Mouse (Mus musculus) neural tube, embryonic 11.5 days (tissue): ENCODE data around the gene Cd55. TPM values are rescaled to one million over a fixed set of nuclear protein-coding genes. Genes with fewer than 3 reads are reported as not detected.

Experiments used
- ATAC-seq: fragments of 200-750 bp; cut with Nextera tagmentation; 2 replicates; pipeline ENCODE4 v1.8.0; 2017; ENCODE audit warnings: moderate number of reproducible peaks, mild to moderate bottlenecking, moderate TSS enrichment, moderate library complexity; ENCODE audit not compliant: insufficient read depth, low FRiP score, low TSS enrichment
- DNase-seq: peaks from one replicate; pipeline ENCODE4 v3.0.0-alpha.2; 2015; ENCODE audit warnings: low spot score
- H3K27ac ChIP-seq: fragments of 300-500 bp; sonication (generic); 2 replicates; pipeline ENCODE4 v1.5.1; 2014; ENCODE audit warnings: low read depth, mild to moderate bottlenecking, low read length
- H3K27me3 ChIP-seq: fragments of 300-500 bp; sonication (generic); 2 replicates; pipeline ENCODE4 v1.6.1; 2014; ENCODE audit warnings: mild to moderate bottlenecking, low read length, mixed read lengths; ENCODE audit not compliant: control insufficient read depth, insufficient read depth
- H3K36me3 ChIP-seq: fragments of 300-500 bp; sonication (generic); 2 replicates; pipeline ENCODE4 v1.6.1; 2014; ENCODE audit warnings: mild to moderate bottlenecking, low read length, moderate library complexity, mixed read lengths; ENCODE audit not compliant: control insufficient read depth, insufficient read depth
- H3K4me1 ChIP-seq: fragments of 300-500 bp; sonication (generic); 2 replicates; pipeline ENCODE4 v1.6.1; 2014; ENCODE audit warnings: low read length, mixed read lengths; ENCODE audit not compliant: control insufficient read depth, insufficient read depth
- H3K4me2 ChIP-seq: fragments of 300-500 bp; sonication (generic); 2 replicates; pipeline ENCODE4 v1.6.1; 2014; ENCODE audit warnings: low read depth, mild to moderate bottlenecking, moderate library complexity
- H3K4me3 ChIP-seq: fragments of 300-500 bp; sonication (generic); 2 replicates; pipeline ENCODE4 v1.5.1; 2014; ENCODE audit warnings: low read depth, low read length
- H3K9ac ChIP-seq: fragments of 300-500 bp; sonication (generic); 2 replicates; pipeline ENCODE4 v1.6.1; 2014; ENCODE audit warnings: mild to moderate bottlenecking, low read length
- H3K9me3 ChIP-seq: fragments of 300-500 bp; sonication (generic); 2 replicates; pipeline ENCODE4 v1.6.1; 2016; ENCODE audit warnings: low read length; ENCODE audit not compliant: control insufficient read depth
- WGBS: fragments of 180-500 bp; shearing (Covaris S2); extraction: QIAGEN DNeasy Blood & Tissue Kit; methylation state at CpG from one replicate; pipeline ENCODE4 v1.1.7; 2014; 5-methylcytosine and 5-hydroxymethylcytosine counted together
- polyA plus RNA-seq: library from polyadenylated mRNA; unstranded; fragments of >200 nt; fragmentation: Nextera tagmentation; extraction: Ambion mirVana; gene quantifications from 2 replicates; pipeline ENCODE4 v1.2.1, GENCODE M21; 2014

Gene Cd55
- polyA plus RNA-seq, 1 experiment from 2014 or later, result 4.2 TPM

DNA sequence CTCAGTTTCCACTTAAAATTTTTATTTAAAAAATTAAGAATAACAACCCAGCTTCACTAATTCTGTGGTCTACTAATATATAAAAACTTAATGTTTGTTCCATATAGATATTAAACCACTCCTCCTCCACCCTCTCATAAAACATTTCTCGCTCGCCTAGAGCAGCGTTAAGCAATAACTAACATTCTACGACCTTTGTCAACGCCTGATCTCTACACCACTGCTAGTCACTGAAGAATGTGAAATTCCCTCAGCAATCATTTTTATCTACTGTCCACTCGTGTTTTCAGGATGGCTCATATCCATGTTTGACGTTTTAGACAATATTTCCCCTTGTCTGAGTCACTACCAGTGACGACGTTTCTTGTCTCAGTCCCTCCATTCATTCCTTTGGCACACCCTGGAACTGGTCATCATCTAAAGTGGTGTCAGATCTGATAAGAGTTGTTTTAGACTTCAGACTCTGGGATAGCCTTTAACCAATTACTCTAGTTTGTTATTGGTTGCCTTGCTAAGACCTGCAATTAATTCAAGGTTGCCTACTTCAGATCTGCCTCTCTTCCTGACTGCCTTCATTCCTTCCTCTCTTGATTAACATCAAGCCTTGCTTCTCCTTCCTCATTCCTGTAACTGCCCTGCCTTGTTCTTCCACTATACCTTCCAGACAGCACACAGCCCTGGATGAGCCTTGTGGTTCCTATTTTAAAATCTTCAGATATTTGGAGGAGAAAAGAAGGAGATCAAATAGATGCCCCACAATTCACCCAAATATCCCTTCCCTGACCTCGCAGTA lies 23.5 kb upstream of the Cd55 start:
- H3K4me3 ChIP-seq, result no peak overlapping the region
- H3K27me3 ChIP-seq, result no peaks in the 10 kb centered on the region
- H3K36me3 ChIP-seq, result no peaks in the 10 kb centered on the region
- H3K9ac ChIP-seq, result no peak overlapping the region
- 83% methylated on average over 10 of the region's 10 CpGs for WGBS
- ATAC-seq (no peak), DNase-seq (no peak)
- H3K27ac ChIP-seq, result no peak overlapping the region
- no peaks in the 10 kb centered on the region for H3K4me1 ChIP-seq
- no peaks in the 10 kb centered on the region for H3K9me3 ChIP-seq
- H3K4me2 ChIP-seq, result no peak overlapping the region

DNA sequence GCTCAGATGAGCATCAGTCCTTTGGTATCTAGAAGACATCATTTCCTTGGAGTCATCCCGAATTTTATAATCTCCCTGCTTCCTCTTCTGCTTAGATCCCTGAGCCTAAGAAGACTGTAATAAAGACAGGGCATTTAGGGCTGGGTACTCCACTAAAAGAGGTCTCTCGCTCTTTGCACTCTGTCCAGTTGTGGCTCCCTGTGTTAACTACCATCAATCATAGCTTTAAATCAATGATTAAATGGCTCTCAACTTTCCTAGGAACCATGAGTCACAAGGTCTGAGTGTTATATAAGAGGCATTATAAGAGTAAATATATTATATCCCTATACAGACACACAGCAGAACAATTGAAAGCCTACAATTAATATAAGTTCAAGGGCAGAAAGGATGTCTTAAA lies 22.8 kb upstream of the Cd55 start:
- Histone ChIP-seq H3K9me3 (no peaks in the 10 kb centered on the region), H3K4me1 (no peaks in the 10 kb centered on the region), H3K27me3 (no peaks in the 10 kb centered on the region), H3K4me3 (no peak overlapping the region), H3K9ac (no peak overlapping the region), H3K4me2 (no peak overlapping the region), H3K27ac (no peak overlapping the region), H3K36me3 (no peaks in the 10 kb centered on the region)
- DNase-seq (no peak), ATAC-seq (no peak)
- 66% methylated on average over 2 of the region's 2 CpGs for WGBS

DNA sequence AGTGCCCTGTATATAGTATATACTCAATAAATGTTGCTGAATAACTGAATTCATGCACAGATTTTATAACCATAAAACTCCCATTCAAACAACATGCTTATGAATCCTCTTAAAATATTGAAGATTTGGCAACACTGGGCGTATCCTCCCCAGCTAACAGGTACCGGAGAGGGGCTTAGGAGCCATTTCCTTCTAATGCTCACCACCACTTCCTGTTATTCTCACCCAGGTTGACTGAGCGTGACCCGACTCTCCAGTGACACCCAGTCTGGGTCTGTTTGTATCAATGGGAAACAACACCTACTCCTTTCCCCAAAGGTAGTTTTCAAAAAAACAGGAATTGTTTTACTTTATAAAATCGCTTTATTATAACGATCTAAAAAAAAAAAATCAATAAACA lies 12.4 kb upstream of the Cd55 start:
- Histone ChIP-seq H3K4me2 (no peak overlapping the region), H3K36me3 (no peaks in the 10 kb centered on the region), H3K27ac (no peak overlapping the region), H3K4me3 (no peak overlapping the region), H3K27me3 (no peaks in the 10 kb centered on the region), H3K9me3 (no peaks in the 10 kb centered on the region), H3K4me1 (no peaks in the 10 kb centered on the region), H3K9ac (no peak overlapping the region)
- ATAC-seq (no peak), DNase-seq (no peak)
- 90% methylated on average over 6 of the region's 6 CpGs for WGBS

DNA sequence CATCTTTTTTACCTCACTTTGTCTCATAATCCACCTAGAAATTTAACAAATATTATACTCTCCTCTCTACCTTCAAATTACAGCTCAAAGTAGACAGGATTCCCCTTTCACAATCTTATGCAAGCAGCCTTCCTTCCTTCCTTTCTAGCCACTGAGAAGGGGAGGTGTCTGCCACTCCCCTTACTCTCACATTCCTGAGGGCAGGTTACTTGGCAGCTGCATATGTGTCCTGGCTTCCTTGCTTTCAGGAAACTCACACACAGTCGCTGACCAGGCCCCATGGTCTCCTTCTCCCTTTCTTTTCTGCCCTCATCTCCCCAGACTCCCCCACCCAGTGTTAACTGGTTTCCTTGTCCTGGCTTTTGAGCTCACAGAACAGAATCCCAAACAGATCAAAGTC lies 11.7 kb upstream of the Cd55 start:
- Histone ChIP-seq H3K36me3 (no peaks in the 10 kb centered on the region), H3K9ac (no peak overlapping the region), H3K27ac (no peak overlapping the region), H3K9me3 (no peaks in the 10 kb centered on the region), H3K4me2 (no peak overlapping the region), H3K4me3 (no peak overlapping the region), H3K27me3 (no peaks in the 10 kb centered on the region), H3K4me1 (no peaks in the 10 kb centered on the region)
- DNase-seq (no peak), ATAC-seq (no peak)
- 30% methylated on average over 1 of the region's 1 CpGs for whole genome bisulfite sequencing

DNA sequence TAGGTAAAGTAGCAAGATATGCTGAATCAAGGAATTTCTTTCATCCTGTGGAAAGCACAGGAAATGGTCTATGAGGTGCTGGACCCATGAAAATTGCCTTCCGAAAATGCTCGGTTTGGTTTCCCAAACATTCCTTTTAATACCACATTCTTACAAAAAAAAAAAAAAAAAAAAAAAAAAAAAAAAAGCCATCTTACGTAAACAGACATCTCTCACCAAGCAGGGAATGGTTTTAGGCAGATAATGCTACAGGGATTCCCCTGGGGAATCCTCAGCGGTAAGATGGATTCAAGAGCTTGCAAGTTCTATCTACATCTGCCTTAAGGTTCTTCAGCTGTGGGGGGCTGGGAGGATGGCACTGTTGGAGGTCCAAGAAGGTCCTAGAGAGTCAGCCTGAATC lies 7.5 kb upstream of the Cd55 start:
- no peaks in the 10 kb centered on the region for H3K9me3 ChIP-seq
- DNase-seq (no peak), ATAC-seq (no peak)
- 92% methylated on average over 4 of the region's 4 CpGs for WGBS
- no peaks in the 10 kb centered on the region for H3K27me3 ChIP-seq
- H3K36me3 ChIP-seq, result no peaks in the 10 kb centered on the region
- no peak overlapping the region for H3K9ac ChIP-seq
- no peaks in the 10 kb centered on the region for H3K4me1 ChIP-seq
- no peak overlapping the region for H3K4me3 ChIP-seq
- H3K27ac ChIP-seq, result no peak overlapping the region
- H3K4me2 ChIP-seq, result no peak overlapping the region

DNA sequence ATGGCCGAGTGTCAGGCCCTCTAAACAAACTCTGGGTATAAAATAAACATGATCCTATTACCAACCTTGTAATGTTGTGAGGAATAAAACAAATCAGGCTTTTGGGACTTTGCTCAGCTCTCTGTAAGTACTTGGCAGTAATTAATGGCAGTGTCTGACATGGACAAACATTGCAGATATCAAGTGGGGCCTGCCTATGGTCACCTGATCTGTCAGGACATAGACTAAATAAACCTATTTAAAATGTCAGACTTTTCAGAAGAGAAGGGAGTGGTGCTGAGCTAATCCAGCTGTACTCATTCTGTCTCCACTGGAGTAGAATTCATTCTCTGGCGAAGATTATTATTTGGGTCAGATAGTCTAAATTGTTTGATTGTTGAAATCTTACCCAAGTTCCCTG lies 4.9 kb upstream of the Cd55 start:
- Histone ChIP-seq H3K4me3 (no peak overlapping the region), H3K27me3 (no peaks in the 10 kb centered on the region), H3K36me3 (no peaks in the 10 kb centered on the region), H3K4me1 (no peaks in the 10 kb centered on the region), H3K9me3 (no peaks in the 10 kb centered on the region), H3K27ac (no peak overlapping the region), H3K9ac (no peak overlapping the region), H3K4me2 (no peak overlapping the region)
- 58% methylated on average over 2 of the region's 2 CpGs for WGBS
- no peak for ATAC-seq
- no peak for DNase-seq

DNA sequence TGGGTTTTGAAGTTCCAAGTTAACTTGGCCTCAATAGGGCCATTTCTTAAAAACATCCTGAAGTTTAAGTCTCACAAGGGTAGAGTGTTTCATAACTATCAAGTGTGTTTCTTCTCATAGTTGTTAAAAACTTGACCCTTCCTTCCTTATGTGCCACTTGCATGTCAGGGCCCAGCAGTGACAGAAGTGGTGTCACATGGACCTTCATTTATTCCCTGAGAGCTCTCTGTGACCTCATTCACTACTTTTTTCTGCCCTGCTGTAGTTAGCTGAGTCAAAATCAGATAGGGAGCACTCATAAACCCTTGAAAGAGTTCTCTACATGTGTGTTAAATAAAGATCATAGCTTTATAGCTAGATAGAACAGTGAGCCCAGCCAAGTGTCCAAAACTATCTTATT lies 1.6 kb upstream of the Cd55 start:
- no peak for ATAC-seq
- H3K9me3 ChIP-seq, result no peaks in the 10 kb centered on the region
- no peak overlapping the region for H3K9ac ChIP-seq
- H3K36me3 ChIP-seq, result no peaks in the 10 kb centered on the region
- no peak overlapping the region for H3K4me3 ChIP-seq
- H3K27me3 ChIP-seq, result no peaks in the 10 kb centered on the region
- H3K4me2 ChIP-seq, result no peak overlapping the region
- DNase-seq, result no peak
- H3K4me1 ChIP-seq, result no peaks in the 10 kb centered on the region
- H3K27ac ChIP-seq, result no peak overlapping the region

DNA sequence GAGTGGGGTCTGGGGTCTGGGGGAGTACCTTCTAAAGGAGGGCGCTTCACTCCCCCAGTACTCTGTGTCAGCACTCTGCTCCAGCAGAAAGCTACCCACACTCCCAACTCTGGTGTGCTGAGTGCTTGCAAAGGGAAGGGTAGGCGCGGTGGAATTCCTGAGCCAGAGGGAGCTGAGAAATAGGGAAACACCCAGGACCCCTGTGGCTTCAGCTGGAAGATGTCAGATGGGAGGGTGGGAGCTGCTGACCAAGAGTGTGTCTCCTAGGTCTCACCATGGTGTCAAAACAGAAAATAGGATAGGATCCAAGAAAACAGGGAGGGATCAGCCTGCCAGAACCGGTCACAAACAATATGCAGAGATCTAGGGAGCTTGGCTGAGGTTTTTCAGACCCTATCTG lies 323 bp upstream of the Cd55 start:
- Histone ChIP-seq H3K9ac (peak overlapping the region; percentile 69), H3K36me3 (no peaks in the 10 kb centered on the region), H3K4me1 (no peaks in the 10 kb centered on the region), H3K9me3 (no peaks in the 10 kb centered on the region), H3K4me2 (peak overlapping the region; percentile 75), H3K27ac (no peak overlapping the region), H3K4me3 (peak overlapping the region; percentile 61), H3K27me3 (no peaks in the 10 kb centered on the region)
- WGBS, result 6% methylated on average over 4 of the region's 4 CpGs
- no peak for DNase-seq
- ATAC-seq, result peak; percentile 72; the same call in 1 of the 2 replicates

DNA sequence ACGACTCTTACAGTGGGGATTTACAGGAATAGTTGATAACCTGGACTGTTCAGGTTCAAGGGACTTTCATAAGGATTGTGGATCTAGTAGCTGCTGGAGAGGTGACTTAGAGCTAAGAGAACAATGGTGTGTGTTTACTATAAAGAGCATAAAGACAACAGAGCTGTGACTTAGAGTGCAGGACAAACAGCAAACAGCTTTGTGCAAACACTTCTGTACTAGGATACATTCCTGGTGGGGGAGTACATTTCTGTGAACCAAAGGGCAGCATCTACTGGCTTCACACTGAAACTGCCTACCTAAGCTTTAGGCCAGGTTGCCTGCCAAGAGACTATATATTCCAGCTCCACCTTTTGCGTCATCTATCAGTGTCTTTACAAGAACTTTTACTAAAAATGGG lies 7.4 kb downstream of the Cd55 start:
- 90% methylated on average over 2 of the region's 2 CpGs for WGBS
- DNase-seq (no peak), ATAC-seq (no peak)
- H3K9ac ChIP-seq, result no peak overlapping the region
- no peaks in the 10 kb centered on the region for H3K36me3 ChIP-seq
- H3K27me3 ChIP-seq, result no peaks in the 10 kb centered on the region
- H3K27ac ChIP-seq, result no peak overlapping the region
- no peak overlapping the region for H3K4me3 ChIP-seq
- H3K9me3 ChIP-seq, result no peaks in the 10 kb centered on the region
- no peak overlapping the region for H3K4me2 ChIP-seq
- no peaks in the 10 kb centered on the region for H3K4me1 ChIP-seq
